ENCODE assay signal across 29 mouse cellular contexts in genomic region chr13:113357438-113358144, GRCm38 (mm10).
A peak's percentile ranks its signal among the peaks of the same experiment; 100 is the strongest.
DNase-seq lines count a peak whose midpoint lies in the region; ATAC-seq and TF ChIP-seq lines count a peak whose summit lies in the region.
"Had no signal": no experiment of that assay in that cellular context is flagged by ENCODE, and none has a peak within 500 bp of the region (broad histone marks: within the 10 kb centered on the region; RNA-seq: fewer than 3 reads in every experiment).

No protein-coding gene starts in this region.

- no peak overlapping the region for H3K27ac ChIP-seq in hindbrain, embryonic 14.5 days
- H3K27ac ChIP-seq in hindbrain, embryonic 11.5 days (ENCODE audit: low read depth, low read length): no peak overlapping the region
- no peak overlapping the region for H3K27ac ChIP-seq in midbrain, embryonic 15.5 days
- H3K27ac ChIP-seq in midbrain, embryonic 10.5 days (replicated peaks): no peak overlapping the region
- H3K27ac ChIP-seq in forebrain, postnatal 0 days (ENCODE audit: low read depth, low read length): no peak overlapping the region
- H3K27ac ChIP-seq: kidney, postnatal 0 days; limb, embryonic 15.5 days; liver, embryonic 14.5 days had no signal

- no peak overlapping the region for H3K9ac ChIP-seq in hindbrain, embryonic 14.5 days
- H3K9ac ChIP-seq in hindbrain, embryonic 11.5 days (ENCODE audit: low read depth, low read length): no peak overlapping the region
- H3K9ac ChIP-seq in midbrain, embryonic 15.5 days: no peak overlapping the region
- no peak overlapping the region for H3K9ac ChIP-seq in forebrain, postnatal 0 days
- H3K9ac ChIP-seq: heart, embryonic 12.5 days; limb, embryonic 15.5 days; liver, embryonic 14.5 days; lung, embryonic 14.5 days had no signal

- TF ChIP-seq CTCF in brain, embryonic 14.5 days (IDR thresholded peaks at IDR 0.05; ENCODE audit: borderline replicate concordance, extremely low read depth, insufficient read depth, insufficient read length): no peak
- no peak for TF ChIP-seq CTCF in forebrain, postnatal 0 days (IDR thresholded peaks at IDR 0.05; ENCODE audit: low read depth)

- no peaks in the 10 kb centered on the region for H3K9me3 ChIP-seq in hindbrain, embryonic 14.5 days (ENCODE audit: control insufficient read depth, low read length)
- no peaks in the 10 kb centered on the region for H3K9me3 ChIP-seq in hindbrain, embryonic 11.5 days (ENCODE audit: control insufficient read depth, low read length)
- H3K9me3 ChIP-seq in midbrain, embryonic 15.5 days: no peaks in the 10 kb centered on the region
- H3K9me3 ChIP-seq in midbrain, embryonic 10.5 days (replicated peaks): no peaks in the 10 kb centered on the region
- no peaks in the 10 kb centered on the region for H3K9me3 ChIP-seq in forebrain, postnatal 0 days (ENCODE audit: low read length)
- H3K9me3 ChIP-seq: G1E; heart, embryonic 12.5 days; limb, embryonic 15.5 days had no signal

- no peaks in the 10 kb centered on the region for H3K36me3 ChIP-seq in hindbrain, embryonic 14.5 days (replicated peaks; ENCODE audit: control insufficient read depth, insufficient read depth)
- no peaks in the 10 kb centered on the region for H3K36me3 ChIP-seq in hindbrain, embryonic 11.5 days (ENCODE audit: control insufficient read depth, insufficient read depth, low read length)
- H3K36me3 ChIP-seq in midbrain, embryonic 15.5 days (replicated peaks): no peaks in the 10 kb centered on the region
- no peaks in the 10 kb centered on the region for H3K36me3 ChIP-seq in midbrain, embryonic 10.5 days
- no peaks in the 10 kb centered on the region for H3K36me3 ChIP-seq in forebrain, postnatal 0 days (ENCODE audit: insufficient read depth)
- H3K36me3 ChIP-seq: G1E; heart, embryonic 12.5 days had no signal

- H3K27me3 ChIP-seq in hindbrain, embryonic 14.5 days (ENCODE audit: control insufficient read depth, insufficient read depth, low read length): no peaks in the 10 kb centered on the region
- H3K27me3 ChIP-seq in hindbrain, embryonic 11.5 days (ENCODE audit: control insufficient read depth, insufficient read depth, low read length): no peaks in the 10 kb centered on the region
- H3K27me3 ChIP-seq in midbrain, embryonic 15.5 days (replicated peaks): no peaks in the 10 kb centered on the region
- peaks cover 15% of the 10 kb centered on the region for H3K27me3 ChIP-seq in midbrain, embryonic 10.5 days (ENCODE audit: low read depth, poor library complexity, severe bottlenecking)
- H3K27me3 ChIP-seq in forebrain, postnatal 0 days (ENCODE audit: insufficient read depth, low read length): no peaks in the 10 kb centered on the region
- H3K27me3 ChIP-seq: CH12.LX; heart, embryonic 12.5 days; limb, embryonic 15.5 days; megakaryocyte, embryonic 14.5 days had no signal

- ATAC-seq in hindbrain, embryonic 14.5 days (ENCODE audit: low FRiP score): no peak
- ATAC-seq in hindbrain, embryonic 11.5 days (ENCODE audit: low FRiP score): no peak
- ATAC-seq in midbrain, embryonic 15.5 days (replicated peaks): peak; percentile 9; the same call in 1 of the 2 replicates
- ATAC-seq in forebrain, postnatal 0 days: peak; percentile 50; the same call in 1 of the 2 replicates
- ATAC-seq: intestine, postnatal 0 days; midbrain, embryonic 16.5 days had no signal

- no peak overlapping the region for H3K4me2 ChIP-seq in hindbrain, embryonic 14.5 days (replicated peaks)
- no peak overlapping the region for H3K4me2 ChIP-seq in hindbrain, embryonic 11.5 days (replicated peaks; ENCODE audit: low read depth, low read length)
- H3K4me2 ChIP-seq in midbrain, embryonic 15.5 days: no peak overlapping the region
- H3K4me2 ChIP-seq in forebrain, postnatal 0 days (ENCODE audit: low read depth): no peak overlapping the region
- H3K4me2 ChIP-seq: heart, embryonic 12.5 days; limb, embryonic 15.5 days; lung, embryonic 14.5 days had no signal

- 50% methylated on average over 13 of the region's 13 CpGs for WGBS in hindbrain, embryonic 14.5 days
- 69% methylated on average over 13 of the region's 13 CpGs for WGBS in hindbrain, embryonic 11.5 days
- 74% methylated on average over 13 of the region's 13 CpGs for WGBS in midbrain, embryonic 15.5 days
- WGBS in midbrain, embryonic 10.5 days: 94% methylated on average over 13 of the region's 13 CpGs
- 44% methylated on average over 13 of the region's 13 CpGs for WGBS in forebrain, postnatal 0 days

- H3K4me1 ChIP-seq in hindbrain, embryonic 14.5 days (replicated peaks; ENCODE audit: control insufficient read depth, insufficient read depth, low read length): peaks cover 27% of the 10 kb centered on the region
- H3K4me1 ChIP-seq in hindbrain, embryonic 11.5 days (replicated peaks; ENCODE audit: control insufficient read depth, insufficient read depth, low read length): peaks cover 2% of the 10 kb centered on the region; the same call in 1 of the 2 replicates
- peaks cover 4% of the 10 kb centered on the region for H3K4me1 ChIP-seq in midbrain, embryonic 15.5 days
- H3K4me1 ChIP-seq in midbrain, embryonic 10.5 days: peaks cover 37% of the 10 kb centered on the region
- H3K4me1 ChIP-seq in forebrain, postnatal 0 days (ENCODE audit: insufficient read depth): no peaks in the 10 kb centered on the region
- H3K4me1 ChIP-seq: limb, embryonic 15.5 days; megakaryocyte, embryonic 14.5 days had no signal

- no peak overlapping the region for H3K4me3 ChIP-seq in hindbrain, embryonic 14.5 days (replicated peaks; ENCODE audit: low read length)
- H3K4me3 ChIP-seq in hindbrain, embryonic 11.5 days (ENCODE audit: low read depth, low read length): no peak overlapping the region
- H3K4me3 ChIP-seq in midbrain, embryonic 15.5 days: no peak overlapping the region
- no peak overlapping the region for H3K4me3 ChIP-seq in midbrain, embryonic 10.5 days
- no peak overlapping the region for H3K4me3 ChIP-seq in forebrain, postnatal 0 days (ENCODE audit: low read depth, low read length)
- H3K4me3 ChIP-seq: heart, embryonic 12.5 days; limb, embryonic 15.5 days; megakaryocyte, embryonic 14.5 days had no signal

- peak; percentile 37 for DNase-seq in hindbrain, embryonic 14.5 days (ENCODE audit: low spot score)
- no peak for DNase-seq in hindbrain, embryonic 11.5 days (ENCODE audit: low spot score)
- DNase-seq in midbrain, embryonic 10.5 days (ENCODE audit: low spot score): no peak
- peak; percentile 71 for DNase-seq in brain, embryonic 14.5 days (ENCODE audit: low read depth)
- DNase-seq in forebrain, postnatal 0 days: peak; percentile 43
- DNase-seq in thymus, adult 18-20 months: no peak
- DNase-seq: adrenal gland, adult 2 months; B cell, adult 2 months; cerebellum, adult 8-10 months; cerebellum, postnatal 36 days; embryo, embryonic 11 days; gastrocnemius, postnatal 14 days; heart, adult 11 months; heart, postnatal 10 days; left cerebral cortex, postnatal 4 days; lung, embryonic 14.5 days; lung, postnatal 36 days; right cerebral cortex, postnatal 25 days; spleen, adult 18-20 months had no signal

- no peak for TF ChIP-seq POLR2A in brain, embryonic 14.5 days (IDR thresholded peaks at IDR 0.05; ENCODE audit: borderline replicate concordance, extremely low read depth, insufficient read depth, insufficient read length, poor library complexity, severe bottlenecking)

Comparison
In these comparisons a context has a peak if more than half of its experiments do, and no peak if none do; other contexts are left out.
1. DNase-seq: peak in hindbrain, embryonic 14.5 days (single experiment), brain, embryonic 14.5 days (single experiment) and forebrain, postnatal 0 days (single experiment); none in hindbrain, embryonic 11.5 days (single experiment), midbrain, embryonic 10.5 days (single experiment) and thymus, adult 18-20 months (0 of 2).
2. ATAC-seq: peak in midbrain, embryonic 15.5 days (single experiment) and forebrain, postnatal 0 days (single experiment); none in hindbrain, embryonic 14.5 days (single experiment) and hindbrain, embryonic 11.5 days (single experiment).